Mouse (Mus musculus): ENCODE measurements around the gene Ros1. TPM values are rescaled to one million over a fixed set of nuclear protein-coding genes. Genes with fewer than 3 reads are reported as not detected.
A peak's percentile ranks its signal among the peaks of the same experiment; 100 is the strongest.

Gene Ros1
- polyA plus RNA-seq, 1 experiment from 2014 or later, result not detected

- no peaks in the 10 kb centered on the region for H3K9me3 ChIP-seq (ENCODE audit: control insufficient read depth, low read length)
- no peak overlapping the region for H3K9ac ChIP-seq (ENCODE audit: low read depth, low read length)
- H3K4me1 ChIP-seq (replicated peaks; ENCODE audit: control insufficient read depth, insufficient read depth, low read length), result no peaks in the 10 kb centered on the region
- H3K4me3 ChIP-seq (ENCODE audit: low read depth, low read length), result no peak overlapping the region
- H3K27ac ChIP-seq (ENCODE audit: low read depth, low read length), result no peak overlapping the region
- ATAC-seq (replicated peaks; ENCODE audit: low FRiP score), result no peak
- H3K4me2 ChIP-seq, result no peak overlapping the region
- H3K27me3 ChIP-seq (replicated peaks; ENCODE audit: control insufficient read depth, insufficient read depth, low read length), result no peaks in the 10 kb centered on the region
- no peaks in the 10 kb centered on the region for H3K36me3 ChIP-seq (ENCODE audit: control insufficient read depth, insufficient read depth, low read length)
- no peak for DNase-seq (ENCODE audit: low spot score)
- 39% methylated on average over 4 of the region's 4 CpGs for WGBS
Observed at GRCm38 (mm10) chr10:52106164-52106757, 88.8 kb downstream of the Ros1 start.

DNA sequence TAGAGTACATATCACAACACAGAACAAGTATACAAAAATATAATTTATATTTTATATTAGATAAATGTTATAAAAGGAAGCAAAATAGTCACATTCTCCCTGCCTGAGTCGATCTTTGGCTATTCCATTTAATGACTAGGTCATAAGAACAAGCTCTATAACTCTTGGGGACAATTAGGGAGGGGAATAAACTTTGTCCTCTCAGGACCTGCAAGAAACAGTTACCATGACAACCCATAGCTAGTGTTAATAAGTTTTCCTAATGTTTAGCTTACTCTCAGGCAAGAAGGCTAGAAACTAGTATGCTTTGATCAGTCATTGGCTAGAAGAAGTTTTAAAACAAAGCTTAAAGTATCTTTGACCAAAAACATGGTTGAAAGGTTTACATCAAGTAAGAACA, 93.8 kb downstream of the Ros1 start:
- no peaks in the 10 kb centered on the region for H3K27me3 ChIP-seq (replicated peaks; ENCODE audit: control insufficient read depth, insufficient read depth, low read length)
- DNase-seq (ENCODE audit: low spot score), result no peak
- WGBS, result 73% methylated on average over 1 of the region's 1 CpGs
- no peaks in the 10 kb centered on the region for H3K4me1 ChIP-seq (replicated peaks; ENCODE audit: control insufficient read depth, insufficient read depth, low read length)
- H3K4me2 ChIP-seq, result no peak overlapping the region
- no peak overlapping the region for H3K9ac ChIP-seq (ENCODE audit: low read depth, low read length)
- H3K9me3 ChIP-seq (ENCODE audit: control insufficient read depth, low read length), result no peaks in the 10 kb centered on the region
- H3K36me3 ChIP-seq (ENCODE audit: control insufficient read depth, insufficient read depth, low read length), result no peaks in the 10 kb centered on the region
- no peak overlapping the region for H3K27ac ChIP-seq (ENCODE audit: low read depth, low read length)
- no peak overlapping the region for H3K4me3 ChIP-seq (ENCODE audit: low read depth, low read length)
- ATAC-seq (replicated peaks; ENCODE audit: low FRiP score), result no peak

- Histone ChIP-seq H3K4me1 (replicated peaks; ENCODE audit: control insufficient read depth, insufficient read depth, low read length) (no peaks in the 10 kb centered on the region), H3K4me2 (no peak overlapping the region), H3K9ac (ENCODE audit: low read depth, low read length) (no peak overlapping the region), H3K27me3 (replicated peaks; ENCODE audit: control insufficient read depth, insufficient read depth, low read length) (no peaks in the 10 kb centered on the region), H3K9me3 (ENCODE audit: control insufficient read depth, low read length) (no peaks in the 10 kb centered on the region), H3K4me3 (ENCODE audit: low read depth, low read length) (no peak overlapping the region), H3K36me3 (ENCODE audit: control insufficient read depth, insufficient read depth, low read length) (no peaks in the 10 kb centered on the region), H3K27ac (ENCODE audit: low read depth, low read length) (no peak overlapping the region)
- ATAC-seq (replicated peaks; ENCODE audit: low FRiP score), result no peak
- WGBS, result 84% methylated on average over 4 of the region's 4 CpGs
- no peak for DNase-seq (ENCODE audit: low spot score)
Observed at GRCm38 (mm10) chr10:52092181-52092580, 102.9 kb downstream of the Ros1 start.

- no peaks in the 10 kb centered on the region for H3K27me3 ChIP-seq (replicated peaks; ENCODE audit: control insufficient read depth, insufficient read depth, low read length)
- 86% methylated on average over 6 of the region's 6 CpGs for WGBS
- H3K9ac ChIP-seq (ENCODE audit: low read depth, low read length), result no peak overlapping the region
- H3K9me3 ChIP-seq (ENCODE audit: control insufficient read depth, low read length), result no peaks in the 10 kb centered on the region
- no peak overlapping the region for H3K4me2 ChIP-seq
- ATAC-seq (replicated peaks; ENCODE audit: low FRiP score), result no peak
- no peak overlapping the region for H3K4me3 ChIP-seq (ENCODE audit: low read depth, low read length)
- H3K4me1 ChIP-seq (replicated peaks; ENCODE audit: control insufficient read depth, insufficient read depth, low read length), result no peaks in the 10 kb centered on the region
- DNase-seq (ENCODE audit: low spot score), result no peak
- no peaks in the 10 kb centered on the region for H3K36me3 ChIP-seq (ENCODE audit: control insufficient read depth, insufficient read depth, low read length)
- H3K27ac ChIP-seq (ENCODE audit: low read depth, low read length), result no peak overlapping the region
Observed at GRCm38 (mm10) chr10:52086681-52087080, 108.4 kb downstream of the Ros1 start.

DNA sequence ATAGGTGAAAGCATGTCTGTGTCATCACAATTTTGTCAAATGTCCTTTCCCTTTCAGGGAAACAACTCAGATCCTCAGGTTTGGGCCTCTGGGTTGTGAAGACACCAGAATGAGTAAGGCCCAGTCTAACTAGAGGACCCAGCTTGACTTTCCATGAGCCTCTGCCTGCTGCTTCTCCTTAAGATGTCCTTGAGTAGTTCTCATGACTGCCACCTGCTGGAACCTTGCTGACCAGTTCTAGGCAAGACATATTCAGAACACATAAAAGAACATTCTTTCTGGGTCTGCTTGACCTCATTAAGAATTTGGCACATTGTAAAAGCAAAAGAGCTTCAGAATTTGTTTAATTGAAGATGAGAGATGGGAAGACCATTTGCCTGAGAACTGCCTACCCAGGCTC, 122.6 kb downstream of the Ros1 start:
- DNase-seq (ENCODE audit: low spot score) (no peak), ATAC-seq (replicated peaks; ENCODE audit: low FRiP score) (peak; percentile 47; the same call in 1 of the 2 replicates)
- Histone ChIP-seq H3K4me3 (ENCODE audit: low read depth, low read length) (no peak overlapping the region), H3K4me1 (replicated peaks; ENCODE audit: control insufficient read depth, insufficient read depth, low read length) (no peaks in the 10 kb centered on the region), H3K9ac (ENCODE audit: low read depth, low read length) (no peak overlapping the region), H3K4me2 (no peak overlapping the region), H3K36me3 (ENCODE audit: control insufficient read depth, insufficient read depth, low read length) (no peaks in the 10 kb centered on the region), H3K9me3 (ENCODE audit: control insufficient read depth, low read length) (no peaks in the 10 kb centered on the region), H3K27me3 (replicated peaks; ENCODE audit: control insufficient read depth, insufficient read depth, low read length) (no peaks in the 10 kb centered on the region), H3K27ac (ENCODE audit: low read depth, low read length) (no peak overlapping the region)

DNA sequence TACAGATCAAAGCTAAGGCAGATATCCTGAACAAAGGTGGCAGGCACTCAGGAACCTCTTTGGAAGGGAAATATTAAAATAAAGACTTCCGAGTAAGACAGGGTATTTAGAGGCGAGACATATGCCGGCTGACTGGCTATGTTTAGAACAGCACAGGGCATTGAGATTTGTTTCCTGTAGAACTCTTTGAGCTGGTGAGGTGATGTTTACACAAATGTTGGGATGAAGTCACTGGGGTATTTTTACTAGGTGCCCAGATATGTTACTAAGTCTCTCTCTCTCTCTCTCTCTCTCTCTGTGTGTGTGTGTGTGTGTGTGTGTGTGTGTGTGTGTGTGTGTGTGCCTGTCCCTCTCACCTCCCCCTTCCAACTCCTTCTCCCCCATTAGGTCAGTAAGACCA, 146.8 kb downstream of the Ros1 start:
- ATAC-seq (replicated peaks; ENCODE audit: low FRiP score) (no peak), DNase-seq (ENCODE audit: low spot score) (no peak)
- WGBS, result 72% methylated on average over 3 of the region's 3 CpGs

GRCm38 (mm10) chr10:52043086-52043485, 152.0 kb downstream of the Ros1 start:
- Histone ChIP-seq H3K27ac (ENCODE audit: low read depth, low read length) (no peak overlapping the region), H3K4me3 (ENCODE audit: low read depth, low read length) (no peak overlapping the region), H3K4me2 (no peak overlapping the region), H3K36me3 (ENCODE audit: control insufficient read depth, insufficient read depth, low read length) (no peaks in the 10 kb centered on the region), H3K9me3 (ENCODE audit: control insufficient read depth, low read length) (no peaks in the 10 kb centered on the region), H3K27me3 (replicated peaks; ENCODE audit: control insufficient read depth, insufficient read depth, low read length) (no peaks in the 10 kb centered on the region), H3K9ac (ENCODE audit: low read depth, low read length) (no peak overlapping the region), H3K4me1 (replicated peaks; ENCODE audit: control insufficient read depth, insufficient read depth, low read length) (no peaks in the 10 kb centered on the region)
- 67% methylated on average over 5 of the region's 5 CpGs for WGBS
- ATAC-seq (replicated peaks; ENCODE audit: low FRiP score) (no peak), DNase-seq (ENCODE audit: low spot score) (no peak)

More for the DNA sequence above, 146.8 kb downstream of the Ros1 start:
- Histone ChIP-seq H3K4me3 (ENCODE audit: low read depth, low read length) (no peak overlapping the region), H3K4me2 (no peak overlapping the region), H3K9ac (ENCODE audit: low read depth, low read length) (no peak overlapping the region), H3K27me3 (replicated peaks; ENCODE audit: control insufficient read depth, insufficient read depth, low read length) (no peaks in the 10 kb centered on the region), H3K4me1 (replicated peaks; ENCODE audit: control insufficient read depth, insufficient read depth, low read length) (no peaks in the 10 kb centered on the region), H3K36me3 (ENCODE audit: control insufficient read depth, insufficient read depth, low read length) (no peaks in the 10 kb centered on the region), H3K9me3 (ENCODE audit: control insufficient read depth, low read length) (no peaks in the 10 kb centered on the region), H3K27ac (ENCODE audit: low read depth, low read length) (no peak overlapping the region)

- H3K36me3 ChIP-seq (ENCODE audit: control insufficient read depth, insufficient read depth, low read length), result no peaks in the 10 kb centered on the region
- 61% methylated on average over 1 of the region's 1 CpGs for WGBS
- no peaks in the 10 kb centered on the region for H3K4me1 ChIP-seq (replicated peaks; ENCODE audit: control insufficient read depth, insufficient read depth, low read length)
- no peaks in the 10 kb centered on the region for H3K9me3 ChIP-seq (ENCODE audit: control insufficient read depth, low read length)
- DNase-seq (ENCODE audit: low spot score) (no peak), ATAC-seq (replicated peaks; ENCODE audit: low FRiP score) (no peak)
- no peak overlapping the region for H3K9ac ChIP-seq (ENCODE audit: low read depth, low read length)
- H3K4me3 ChIP-seq (ENCODE audit: low read depth, low read length), result no peak overlapping the region
- H3K4me2 ChIP-seq, result no peak overlapping the region
- H3K27me3 ChIP-seq (replicated peaks; ENCODE audit: control insufficient read depth, insufficient read depth, low read length), result no peaks in the 10 kb centered on the region
- no peak overlapping the region for H3K27ac ChIP-seq (ENCODE audit: low read depth, low read length)
Observed at GRCm38 (mm10) chr10:52039392-52039791, 155.7 kb downstream of the Ros1 start.

DNA sequence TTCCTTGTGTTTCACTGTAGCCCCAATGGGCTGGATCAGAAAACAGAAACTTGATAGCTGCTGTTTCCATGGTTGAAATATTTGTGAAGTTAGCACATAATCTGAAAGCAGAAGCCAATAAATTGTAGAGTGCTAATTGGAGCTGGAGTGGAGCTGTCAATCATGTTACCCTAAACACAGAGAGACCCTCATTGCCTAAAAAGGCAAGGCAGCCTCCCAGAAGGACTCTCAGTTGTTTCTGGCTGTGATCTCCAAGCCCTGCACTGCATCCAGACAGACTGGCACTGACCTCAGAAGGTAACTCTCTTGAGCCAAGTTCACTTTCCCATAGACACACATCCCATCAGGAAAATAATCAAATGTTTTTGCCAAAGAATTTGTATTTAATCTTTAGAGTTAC, 161.3 kb downstream of the Ros1 start:
- H3K9ac ChIP-seq (ENCODE audit: low read depth, low read length), result no peak overlapping the region
- no peak overlapping the region for H3K4me3 ChIP-seq (ENCODE audit: low read depth, low read length)
- DNase-seq (ENCODE audit: low spot score) (no peak), ATAC-seq (replicated peaks; ENCODE audit: low FRiP score) (no peak)
- no peak overlapping the region for H3K27ac ChIP-seq (ENCODE audit: low read depth, low read length)
- H3K27me3 ChIP-seq (replicated peaks; ENCODE audit: control insufficient read depth, insufficient read depth, low read length), result peaks cover 20% of the 10 kb centered on the region
- H3K9me3 ChIP-seq (ENCODE audit: control insufficient read depth, low read length), result no peaks in the 10 kb centered on the region
- H3K4me2 ChIP-seq, result no peak overlapping the region
- H3K4me1 ChIP-seq (replicated peaks; ENCODE audit: control insufficient read depth, insufficient read depth, low read length), result no peaks in the 10 kb centered on the region
- no peaks in the 10 kb centered on the region for H3K36me3 ChIP-seq (ENCODE audit: control insufficient read depth, insufficient read depth, low read length)
